Mouse (Mus musculus): ENCODE measurements around the gene Hoxd9.

Gene Hoxd9

DNA sequence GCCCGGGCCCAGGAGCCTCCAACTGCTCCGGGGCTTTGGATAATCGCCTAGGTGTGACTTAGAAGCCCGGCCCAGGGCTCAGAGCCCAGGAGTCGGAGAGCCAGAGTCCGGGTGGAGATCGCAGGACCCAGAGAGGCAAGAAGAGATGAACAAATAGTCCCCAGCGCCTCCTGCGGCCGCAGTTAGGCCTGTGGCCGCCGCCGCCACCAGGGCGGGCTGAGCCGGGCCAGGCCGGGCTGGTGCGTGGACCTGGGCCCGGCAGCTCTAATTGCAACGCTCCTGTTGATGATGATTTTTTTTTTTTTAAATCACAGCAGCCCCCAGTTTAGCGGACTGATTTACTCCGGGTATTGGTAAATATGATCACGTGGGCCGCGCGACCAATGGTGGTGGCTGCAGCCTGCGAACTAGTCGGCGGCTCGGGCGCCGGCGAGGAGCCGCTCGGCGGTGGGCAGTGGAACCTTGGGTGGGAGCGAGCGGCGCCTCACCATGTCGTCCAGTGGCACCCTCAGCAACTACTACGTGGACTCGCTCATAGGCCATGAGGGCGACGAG, at the start of gene Hoxd9:
TSS of gene Hoxd9 (plus strand) at position 161 of the 555 bp plus-strand sequence.
- peak; percentile 40 for DNase-seq (ENCODE audit: low read depth, low spot score)

DNA sequence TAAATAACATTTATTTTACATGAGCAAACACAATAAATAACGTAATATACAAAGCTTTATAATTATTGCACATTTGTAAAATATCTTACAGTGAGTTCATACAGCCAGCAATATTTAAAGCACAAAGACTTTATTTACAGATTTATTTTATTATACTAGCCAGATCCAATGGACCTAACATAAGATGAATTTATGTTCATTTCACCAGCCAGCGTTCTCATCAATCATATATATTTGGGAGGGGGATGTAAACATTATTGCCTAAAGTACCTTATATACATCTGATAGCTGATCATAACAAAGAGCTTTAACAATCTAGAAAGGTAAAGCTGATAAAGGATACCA, 44.6 kb upstream of the Hoxd9 start:
- no peak for DNase-seq (ENCODE audit: low read depth, low spot score)

DNA sequence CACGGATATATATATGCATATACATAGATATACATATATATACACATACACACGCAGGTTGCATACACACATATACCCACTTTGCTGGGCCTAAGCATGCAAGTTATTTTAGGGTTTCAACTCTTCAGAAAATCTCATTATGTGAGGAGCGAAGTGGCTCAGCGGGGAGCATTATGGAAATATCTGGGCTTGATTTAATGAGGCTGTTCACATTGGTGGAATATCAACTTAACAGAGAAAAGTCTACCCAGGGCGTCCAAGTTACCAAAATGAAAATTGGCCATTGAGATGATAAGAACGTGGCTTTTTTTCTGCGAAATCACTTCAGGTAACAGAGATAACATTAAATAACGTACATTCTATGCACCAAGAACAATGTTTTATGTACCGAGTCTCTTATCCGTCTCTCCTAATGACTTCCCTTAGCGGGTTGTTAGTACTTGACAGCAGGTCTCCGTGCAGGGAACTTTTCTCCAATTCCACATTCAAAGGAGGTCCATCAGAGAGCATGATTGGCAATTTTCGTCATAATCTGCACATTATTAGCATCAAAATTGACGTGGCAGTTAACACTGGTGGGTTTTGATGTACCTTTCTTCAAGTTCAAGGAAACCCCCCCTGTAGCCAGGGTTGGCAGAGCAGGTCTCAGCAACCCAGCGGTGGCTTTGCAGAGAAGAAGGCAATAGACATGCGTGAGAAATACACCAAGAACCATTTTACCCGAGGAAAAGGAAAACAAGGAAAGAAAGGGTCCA, 43.6 kb upstream of the Hoxd9 start:
- no peak for DNase-seq (ENCODE audit: low read depth, low spot score)

DNA sequence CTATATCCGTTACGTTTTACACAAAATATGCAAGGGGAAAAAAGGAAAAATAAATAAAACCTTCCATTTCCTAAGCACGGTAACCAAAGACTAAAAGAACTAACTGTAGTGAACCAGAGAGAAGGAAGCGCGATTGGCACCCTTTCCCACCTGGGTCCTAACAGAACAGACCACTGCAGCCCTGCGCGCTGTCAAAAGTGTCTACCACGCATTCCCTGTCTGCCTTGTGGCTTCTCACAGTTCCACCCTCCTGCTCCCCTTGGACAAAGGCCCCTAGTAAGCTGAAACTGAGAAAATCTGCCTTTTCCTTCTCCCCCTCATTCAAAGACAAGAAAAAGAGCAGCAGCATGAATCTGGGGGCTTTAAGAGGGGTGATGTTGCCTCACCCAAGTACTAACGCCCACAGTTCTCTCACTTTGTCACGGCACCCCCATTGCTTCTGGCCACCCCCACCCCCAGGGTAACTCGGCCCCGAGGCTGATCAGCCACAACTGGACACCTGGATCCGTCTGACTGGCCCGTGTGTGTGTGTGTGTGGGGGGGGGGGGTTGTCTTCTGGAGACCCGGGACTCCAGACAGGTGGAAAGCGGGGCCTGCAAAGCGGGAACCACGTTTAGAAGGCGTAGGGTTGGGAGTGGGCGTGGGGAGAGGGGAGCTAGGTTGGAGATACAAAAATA, 42.6 kb upstream of the Hoxd9 start:
- no peak for DNase-seq (ENCODE audit: low read depth, low spot score)

DNA sequence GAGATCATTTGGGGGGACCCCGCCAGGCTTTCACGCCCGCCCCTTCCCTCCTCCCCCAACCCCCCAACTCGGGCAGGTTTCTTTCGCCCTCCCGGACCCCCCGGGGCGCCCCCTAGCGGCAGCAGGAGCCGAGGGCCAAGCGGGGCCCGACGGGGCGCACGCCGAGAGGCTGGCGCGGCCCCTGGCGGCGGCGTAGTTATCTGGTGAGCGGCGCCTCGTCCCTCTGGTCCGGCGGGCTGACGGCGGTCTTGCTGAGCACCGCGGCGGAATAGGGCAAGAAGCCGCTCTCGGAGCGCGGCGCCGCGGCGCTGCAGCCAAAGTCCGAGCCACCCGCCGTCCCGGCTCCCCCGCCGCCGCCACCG, 42.1 kb upstream of the Hoxd9 start:
- peak; percentile 43 for DNase-seq (ENCODE audit: low read depth, low spot score)

DNA sequence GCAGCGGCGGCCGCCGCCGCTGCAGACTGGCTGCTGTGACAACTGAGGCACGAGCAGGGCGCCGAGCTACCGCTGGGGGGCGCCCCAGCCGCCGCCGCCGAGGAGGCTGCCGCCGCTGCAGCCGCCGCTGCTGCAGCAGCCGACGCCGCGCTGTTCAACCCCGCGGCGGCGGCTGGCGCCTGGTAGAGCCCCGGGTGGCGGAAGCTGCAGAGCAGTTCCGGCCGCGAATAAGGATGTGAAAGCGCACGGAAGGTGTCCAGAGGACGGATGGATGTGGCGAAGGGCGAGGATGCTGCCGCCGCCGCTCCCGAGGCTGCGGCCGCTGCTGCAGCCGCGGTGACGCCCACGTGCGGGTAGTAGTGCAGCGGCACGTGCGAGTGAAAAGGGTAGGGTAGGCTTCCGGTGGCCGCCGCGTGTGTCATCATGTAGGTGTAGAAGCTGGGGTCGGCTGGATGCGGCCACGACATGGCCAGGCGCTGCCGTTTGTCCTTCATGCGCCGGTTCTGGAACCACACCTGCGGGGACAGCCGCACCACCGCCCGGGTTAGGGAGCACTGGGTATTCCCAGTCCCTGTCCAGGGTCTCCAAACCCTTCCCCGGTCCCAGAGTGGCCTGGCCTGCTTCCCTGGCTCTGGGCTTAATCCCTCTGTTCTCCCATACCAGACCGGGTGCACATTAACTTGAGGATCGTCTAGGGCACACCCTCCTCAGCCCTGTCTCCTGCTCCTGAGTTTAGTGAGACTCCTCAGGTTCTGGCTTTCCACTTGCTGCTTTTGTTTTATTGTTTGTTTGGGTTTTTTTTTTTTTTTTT, 41.5 kb upstream of the Hoxd9 start:
- peak; percentile 55 for DNase-seq (ENCODE audit: low read depth, low spot score)

DNA sequence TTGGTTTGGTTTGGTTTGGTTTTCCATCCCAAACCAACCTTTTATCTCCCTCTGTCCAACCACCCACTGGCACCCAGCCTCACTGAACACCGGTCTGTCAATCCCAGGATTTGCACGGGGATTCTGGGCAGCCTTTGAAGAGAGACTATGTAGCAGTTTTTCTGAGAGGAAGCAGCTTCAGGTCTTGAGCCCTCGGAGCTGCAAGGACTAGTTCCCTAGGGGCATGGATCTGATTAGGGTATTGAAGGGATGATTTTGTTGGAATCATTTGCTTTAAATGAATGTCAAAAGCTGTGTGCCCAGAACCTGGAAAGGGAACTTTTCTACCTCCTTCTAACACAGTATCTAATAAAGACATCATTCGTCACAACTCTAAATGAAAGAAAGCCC, 40.9 kb upstream of the Hoxd9 start:
- no peak for DNase-seq (ENCODE audit: low read depth, low spot score)

DNA sequence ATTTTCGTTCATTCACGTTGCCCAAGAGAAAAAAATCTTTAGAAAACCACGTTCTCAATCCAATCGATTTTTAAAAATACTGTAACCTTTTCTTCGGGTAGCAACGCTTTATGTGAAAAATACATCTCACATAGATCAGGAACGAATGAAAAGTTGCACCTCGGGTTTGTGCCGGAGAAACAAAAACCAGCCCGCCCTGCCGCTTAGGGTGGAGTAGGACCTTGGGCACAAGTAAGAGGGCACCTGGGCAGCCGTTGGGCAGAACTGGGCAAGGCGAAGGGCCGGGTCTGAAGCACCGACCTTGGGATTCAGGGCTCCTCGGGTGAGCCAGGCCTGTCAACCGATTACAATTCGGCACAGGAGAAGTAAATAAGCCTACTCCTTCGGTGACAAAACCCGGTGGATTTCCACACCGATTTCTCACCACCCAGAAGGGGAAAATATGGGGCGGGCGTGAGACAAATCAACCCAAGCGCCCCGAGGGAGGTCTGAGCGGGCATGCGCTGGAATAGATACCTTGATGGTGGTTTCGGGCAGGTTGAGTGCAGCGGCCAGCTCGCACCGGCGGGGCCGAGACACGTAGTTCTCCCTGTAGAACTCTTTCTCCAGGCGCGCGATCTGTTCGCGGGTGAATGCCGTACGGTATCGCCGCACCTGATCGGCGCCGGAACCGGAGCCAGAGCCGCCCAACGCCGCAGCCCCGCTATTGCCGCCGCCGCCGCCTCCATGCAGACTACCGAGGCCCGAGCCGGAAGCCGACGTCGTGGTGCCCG, 40.1 kb upstream of the Hoxd9 start:
- DNase-seq (ENCODE audit: low read depth, low spot score): peak; percentile 58

DNA sequence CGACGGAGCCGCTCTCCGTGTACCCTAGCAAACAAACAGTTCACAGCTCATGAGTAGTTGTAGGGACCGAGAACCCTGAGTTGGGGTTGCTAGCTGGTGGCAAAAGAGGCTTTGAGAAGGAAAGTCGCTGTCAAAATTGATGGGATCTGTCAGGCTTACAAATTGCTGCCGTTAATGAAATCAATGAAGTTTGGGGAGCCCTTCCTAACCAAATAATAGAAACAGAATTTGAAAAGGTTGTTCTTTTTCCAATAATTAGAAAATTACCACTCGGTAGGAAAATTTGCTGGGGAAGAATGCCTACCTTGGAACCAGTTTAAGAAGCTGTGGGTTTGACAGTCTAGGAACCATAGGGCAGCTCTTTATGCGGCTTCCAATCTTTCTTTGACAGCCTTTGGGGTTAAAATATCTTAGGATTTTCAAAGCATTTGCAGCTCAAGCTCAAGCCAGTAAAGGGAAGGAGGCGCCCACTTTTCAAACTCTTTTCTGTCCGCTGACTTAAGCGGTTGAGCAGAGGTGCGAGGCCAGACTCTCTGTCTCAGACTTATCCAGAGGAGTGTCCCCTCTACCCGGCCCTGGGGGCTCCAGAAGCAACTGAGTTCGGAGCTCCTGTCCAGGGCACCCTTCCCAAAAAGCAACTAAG, 39.4 kb upstream of the Hoxd9 start:
- no peak for DNase-seq (ENCODE audit: low read depth, low spot score)

DNA sequence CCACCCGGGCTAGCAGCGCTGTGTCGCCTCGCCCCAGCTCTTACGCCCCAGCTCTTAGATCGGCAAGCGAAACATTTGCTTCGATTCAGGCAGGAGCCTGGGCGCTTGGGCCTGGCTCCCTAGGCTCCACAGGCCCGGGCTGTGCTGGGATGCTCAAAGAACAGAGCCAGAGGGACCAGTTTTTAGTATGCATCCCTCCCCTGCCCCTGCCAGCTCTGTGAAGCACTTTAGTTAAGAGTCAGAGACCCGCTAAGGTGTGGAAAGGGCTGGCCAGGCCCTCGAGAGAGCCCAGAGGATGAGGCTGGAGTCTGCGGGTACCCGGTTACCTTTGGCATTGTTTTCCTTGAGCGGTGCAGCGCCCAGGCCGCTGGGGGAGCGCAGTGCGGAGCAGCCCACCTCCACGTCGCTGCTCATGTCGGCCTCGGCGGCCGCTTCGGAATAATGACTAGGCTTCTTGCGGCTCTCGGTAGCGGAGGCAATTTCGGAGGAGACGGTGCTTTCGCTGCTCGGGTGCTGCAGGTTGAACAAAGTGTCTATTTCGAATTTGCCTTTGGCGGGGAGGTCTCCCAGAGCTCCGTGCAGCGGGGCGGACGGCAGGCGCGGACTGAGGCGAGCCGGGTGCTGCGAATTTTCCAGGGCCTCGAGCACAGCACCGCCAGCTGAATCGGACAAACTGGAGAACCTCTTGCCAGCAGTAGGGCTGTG, 38.7 kb upstream of the Hoxd9 start:
- DNase-seq (ENCODE audit: low read depth, low spot score): no peak

DNA sequence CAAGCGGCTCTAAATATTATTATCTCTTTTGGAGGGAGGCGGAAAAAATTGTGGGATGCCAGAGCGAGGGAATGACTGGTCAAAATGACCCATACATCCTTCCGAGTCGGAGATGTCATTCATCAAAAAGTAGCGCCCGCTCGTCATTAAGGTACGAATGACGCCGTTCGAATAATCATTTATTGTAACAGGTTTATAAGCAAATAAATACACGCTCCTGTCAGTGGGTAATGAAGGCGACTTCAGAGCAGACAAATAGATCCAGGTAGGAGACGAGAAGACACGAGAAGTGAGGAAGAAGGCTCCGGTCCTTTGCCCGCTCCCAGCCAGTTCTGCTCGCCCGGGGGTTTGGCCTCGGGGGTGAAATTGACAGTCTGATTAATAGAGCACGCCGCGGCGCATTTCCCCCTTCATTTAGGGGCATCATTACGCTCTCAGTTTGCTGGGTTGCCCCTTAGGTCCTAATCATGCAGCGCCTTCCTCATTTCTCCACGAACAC, 38.0 kb upstream of the Hoxd9 start, which contains the start of gene Evx2:
TSS of gene Evx2 (minus strand) at position 51 of the 499 bp plus-strand sequence.
- no peak for DNase-seq (ENCODE audit: low read depth, low spot score)

DNA sequence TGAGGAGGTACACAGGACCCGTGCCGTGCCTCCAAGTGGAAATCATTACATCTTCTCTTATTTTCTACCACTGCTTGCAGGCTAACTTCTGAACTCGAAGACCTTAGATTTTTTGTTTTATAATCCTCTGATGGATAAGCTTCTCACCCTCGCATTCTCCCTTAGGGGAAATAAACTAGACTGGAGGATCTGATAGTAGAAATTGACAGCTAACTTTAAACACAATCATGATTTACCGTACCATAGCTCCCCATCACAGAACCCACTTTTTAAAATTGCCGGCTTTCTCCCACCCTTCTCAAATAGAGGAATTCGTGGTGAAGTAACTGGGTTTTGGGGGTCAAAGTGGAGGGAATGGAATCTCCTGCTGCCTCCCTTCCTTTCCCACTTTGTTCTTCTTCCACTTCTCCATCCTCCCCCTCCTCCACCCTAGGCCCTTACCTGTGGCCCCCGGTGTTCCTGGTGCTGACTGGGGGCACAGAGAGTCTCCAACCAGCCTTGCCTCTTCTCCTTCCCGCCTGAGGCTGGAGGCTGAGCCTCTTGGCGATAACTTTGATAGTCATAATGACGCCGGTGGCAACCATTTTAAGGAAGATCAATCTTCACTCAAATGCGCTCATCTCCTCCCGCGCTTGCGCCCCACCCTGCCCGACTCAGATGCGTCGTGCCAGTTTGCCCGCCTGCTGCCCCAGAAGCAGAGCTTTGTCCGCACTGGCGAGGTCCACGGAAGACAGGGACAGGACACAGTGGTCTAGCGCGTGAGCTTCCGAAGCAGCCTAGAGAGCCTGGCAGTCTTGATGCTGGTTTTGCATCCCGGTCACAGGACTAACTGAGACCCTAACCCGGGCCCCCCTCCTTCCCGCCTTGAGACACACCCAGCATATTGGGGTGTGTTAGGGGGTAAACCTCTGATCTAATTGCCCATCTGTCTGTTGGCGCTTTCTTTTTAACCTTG, 36.8 kb upstream of the Hoxd9 start:
- no peak for DNase-seq (ENCODE audit: low read depth, low spot score)

DNA sequence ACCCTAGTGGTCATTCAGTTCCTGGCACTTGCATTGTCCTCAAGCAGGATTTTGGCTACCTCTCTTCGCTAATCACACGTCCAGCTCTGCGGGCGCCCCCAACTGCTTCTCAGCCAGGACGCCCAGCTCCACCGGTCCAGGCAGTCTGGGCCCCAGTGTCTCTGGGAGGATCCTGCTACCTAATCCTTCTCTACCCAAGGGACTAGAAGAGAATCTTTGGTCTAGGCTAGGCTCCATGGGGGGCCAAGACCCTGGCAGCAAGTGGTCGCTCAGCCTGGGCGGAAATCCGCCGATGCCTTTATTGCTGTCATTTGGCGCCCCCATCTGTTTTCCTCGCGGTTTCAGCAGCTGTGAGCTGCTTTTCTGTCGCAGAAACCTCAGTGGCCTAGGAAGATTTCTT, 35.8 kb upstream of the Hoxd9 start:
- no peak for DNase-seq (ENCODE audit: low read depth, low spot score)

DNA sequence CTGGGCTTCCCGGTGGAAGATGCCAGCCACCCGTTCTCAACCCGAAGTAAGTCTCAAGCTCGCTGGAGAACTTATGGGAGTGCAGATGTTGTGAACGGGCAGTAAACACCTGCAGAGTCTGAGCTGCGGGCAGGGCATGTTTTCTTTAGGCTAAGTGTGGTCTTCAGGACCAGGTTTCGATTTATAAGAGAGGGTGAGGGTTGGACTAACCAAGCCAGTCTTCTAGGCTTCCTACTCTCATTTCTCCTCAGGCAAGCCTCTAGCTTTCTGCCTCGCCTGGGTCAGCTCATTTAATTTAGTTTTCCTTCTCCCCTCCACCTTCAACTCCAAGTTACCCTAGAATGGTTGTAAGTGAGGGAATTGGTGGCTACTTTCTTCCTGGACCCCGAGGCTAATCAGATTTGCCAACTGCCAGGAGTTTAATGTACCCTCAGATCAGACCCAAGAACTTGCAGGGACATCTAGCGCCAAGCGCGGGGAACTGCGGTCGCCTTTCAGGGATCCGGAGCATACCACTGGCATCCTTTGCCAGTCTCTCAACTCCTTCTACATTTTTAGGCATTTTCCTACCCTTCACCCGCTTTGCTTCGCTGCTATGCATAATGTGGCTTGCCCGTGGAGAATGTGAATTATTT, 34.1 kb upstream of the Hoxd9 start:
- DNase-seq (ENCODE audit: low read depth, low spot score): no peak

DNA sequence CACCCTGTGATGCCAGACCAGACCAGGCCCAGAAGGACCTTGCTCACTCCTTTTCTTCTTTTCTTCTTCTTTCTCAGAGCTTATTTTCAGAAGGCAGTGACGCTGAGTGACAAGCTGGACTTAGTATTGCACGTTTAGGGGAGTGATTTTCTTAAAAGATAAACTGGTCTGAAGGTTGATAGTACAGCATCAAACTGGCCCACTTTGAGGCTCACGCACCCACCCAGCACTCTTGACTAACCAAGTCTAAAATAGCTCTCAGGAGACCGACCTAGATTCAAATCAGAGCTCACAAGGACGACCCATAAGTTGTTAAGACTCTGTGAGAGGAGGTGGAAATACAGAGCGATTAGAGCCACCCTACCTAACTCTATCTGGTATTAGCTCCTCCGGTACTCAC, 31.1 kb upstream of the Hoxd9 start:
- DNase-seq (ENCODE audit: low read depth, low spot score): no peak

DNA sequence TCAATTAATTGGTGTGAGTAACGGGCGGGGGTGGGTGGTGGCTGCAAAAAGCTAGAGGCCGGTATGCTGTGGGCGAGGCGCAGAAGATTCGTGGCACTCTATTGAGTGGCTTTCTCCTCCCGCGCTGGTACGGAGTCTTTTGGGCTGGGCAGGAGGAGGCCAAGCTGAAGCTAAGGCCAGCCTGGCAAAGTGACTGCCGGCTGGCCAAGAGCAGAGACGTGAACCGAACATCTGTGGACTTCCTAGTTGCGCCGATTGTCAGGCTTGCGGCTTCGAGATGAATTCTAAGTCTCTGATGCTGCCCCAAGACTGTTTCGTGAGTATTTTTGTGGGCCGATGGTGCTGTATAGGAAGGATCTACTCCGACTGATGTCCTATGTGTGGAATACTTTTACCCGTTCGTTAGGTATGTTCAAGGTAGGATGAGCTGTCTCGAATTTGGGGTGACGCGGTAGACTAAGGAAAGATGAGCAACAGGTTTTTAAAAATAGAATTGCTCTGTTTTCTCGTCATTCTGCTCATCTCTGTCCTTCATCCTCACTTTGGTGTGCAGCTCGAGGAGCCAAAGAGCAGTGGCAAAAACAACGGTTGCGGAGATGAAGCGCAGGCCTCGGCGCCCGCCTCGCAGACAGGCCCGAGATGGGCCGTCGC, 30.2 kb upstream of the Hoxd9 start:
- DNase-seq (ENCODE audit: low read depth, low spot score): no peak

DNA sequence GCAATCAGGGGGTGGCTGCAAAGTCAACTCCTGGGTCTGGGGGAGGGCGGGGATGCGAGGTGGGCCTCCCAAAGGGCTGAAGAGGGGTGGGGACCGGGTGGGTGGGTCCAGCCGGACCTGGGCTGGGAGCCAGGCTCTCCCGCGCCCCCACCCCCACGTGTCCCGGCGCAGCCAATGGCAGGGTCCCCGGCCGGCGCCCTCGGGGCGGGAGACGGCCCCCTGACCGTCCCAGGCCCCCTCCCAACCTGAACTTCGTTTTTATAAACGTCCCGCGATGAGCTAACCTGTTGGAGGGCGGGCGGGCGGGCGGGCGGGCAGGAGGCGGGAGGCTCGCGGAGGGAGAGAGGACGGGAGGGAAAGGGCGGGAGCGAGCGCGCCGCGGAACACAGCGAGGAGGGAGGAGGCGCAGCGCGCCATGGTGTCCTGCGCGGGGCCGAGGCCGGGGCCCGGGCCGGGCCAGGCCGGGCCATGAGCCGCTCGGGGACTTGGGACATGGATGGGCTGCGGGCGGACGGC, 29.6 kb upstream of the Hoxd9 start, which contains the start of gene Hoxd13:
TSS of gene Hoxd13 (plus strand) at position 469 of the 516 bp plus-strand sequence.
- DNase-seq (ENCODE audit: low read depth, low spot score): no peak

Measured in CD4-positive, CD25-positive, alpha-beta regulatory T cell, adult 2 months (primary cell).